Mouse (Mus musculus) urinary bladder, postnatal 14 days (tissue): ENCODE results near the gene Ccpg1os.

Experiments
- DNase-seq: peaks from one replicate; pipeline ENCODE4 v3.0.0; 2021; ENCODE audit warnings: low spot score

Ccpg1os gene

GRCm38 (mm10) chr9:72985250-72986220 lies at the start of gene Ccpg1os, which contains the start of gene Ccpg1:
Gene Ccpg1os, minus strand, starts transcription at chr9:72985382.
Gene Ccpg1, plus strand, starts transcription at chr9:72985429.
- DNase-seq = peak; percentile 97

- no peak for DNase-seq
Observed at GRCm38 (mm10) chr9:73033406-73033805, 48.2 kb upstream of the Ccpg1os start.

- no peak for DNase-seq
Observed at GRCm38 (mm10) chr9:73031421-73031820, 46.2 kb upstream of the Ccpg1os start.

GRCm38 (mm10) chr9:73030443-73030842 lies 45.3 kb upstream of the Ccpg1os start:
- DNase-seq = no peak

GRCm38 (mm10) chr9:73025818-73026636 lies 40.8 kb upstream of the Ccpg1os start:
- no peak for DNase-seq

GRCm38 (mm10) chr9:73020566-73021097 lies 35.5 kb upstream of the Ccpg1os start:
- DNase-seq = no peak

- DNase-seq = no peak
Observed at GRCm38 (mm10) chr9:73019841-73020240, 34.7 kb upstream of the Ccpg1os start.

- DNase-seq = no peak
Observed at GRCm38 (mm10) chr9:73014724-73015123, 29.5 kb upstream of the Ccpg1os start.

- DNase-seq = no peak
Observed at GRCm38 (mm10) chr9:73012629-73013028, 27.4 kb upstream of the Ccpg1os start.

GRCm38 (mm10) chr9:73008384-73008783 lies 23.2 kb upstream of the Ccpg1os start:
- no peak for DNase-seq

GRCm38 (mm10) chr9:73006175-73006574 lies 21.0 kb upstream of the Ccpg1os start:
- DNase-seq = no peak

- DNase-seq = no peak
Observed at GRCm38 (mm10) chr9:73005106-73005505, 19.9 kb upstream of the Ccpg1os start.

GRCm38 (mm10) chr9:73004076-73004475 lies 18.9 kb upstream of the Ccpg1os start:
- no peak for DNase-seq

GRCm38 (mm10) chr9:73002177-73002576 lies 17.0 kb upstream of the Ccpg1os start:
- no peak for DNase-seq

GRCm38 (mm10) chr9:73001314-73002011 lies 16.3 kb upstream of the Ccpg1os start:
- DNase-seq = no peak

- no peak for DNase-seq
Observed at GRCm38 (mm10) chr9:73000487-73000886, 15.3 kb upstream of the Ccpg1os start.

GRCm38 (mm10) chr9:72996806-72997205 lies 11.6 kb upstream of the Ccpg1os start:
- DNase-seq = no peak

- no peak for DNase-seq
Observed at GRCm38 (mm10) chr9:72996167-72996566, 11.0 kb upstream of the Ccpg1os start.

- DNase-seq = no peak
Observed at GRCm38 (mm10) chr9:72992576-72992975, 7.4 kb upstream of the Ccpg1os start.

- DNase-seq = no peak
Observed at GRCm38 (mm10) chr9:72991420-72991819, 6.2 kb upstream of the Ccpg1os start.

- DNase-seq = no peak
Observed at GRCm38 (mm10) chr9:72988706-72989105, 3.5 kb upstream of the Ccpg1os start.

- DNase-seq = no peak
Observed at GRCm38 (mm10) chr9:72987703-72988102, 2.5 kb upstream of the Ccpg1os start.
